Mouse (Mus musculus) frontal cortex, postnatal 36 days (tissue): ENCODE measurements around the gene Gm49387.

ENCODE experiments used
- DNase-seq, 2 experiments: peaks; one replicate each; pipeline ENCODE4 v3.0.0; 2022; ENCODE audit warnings: low spot score in 2 of 2

Gm49387 gene

GRCm38 (mm10) chr14:31525040-31525810 lies 115.5 kb downstream of the Gm49387 start:
- DNase-seq: no peak

GRCm38 (mm10) chr14:31521318-31521717 lies 119.4 kb downstream of the Gm49387 start:
- peak in 1 of 2 experiments; percentile 6 for DNase-seq

- DNase-seq: no peak
Observed at GRCm38 (mm10) chr14:31519165-31519564, 121.5 kb downstream of the Gm49387 start.

- DNase-seq: no peak
Observed at GRCm38 (mm10) chr14:31515895-31516294, 124.8 kb downstream of the Gm49387 start.

- no peak for DNase-seq
Observed at GRCm38 (mm10) chr14:31510322-31510721, 130.4 kb downstream of the Gm49387 start.

GRCm38 (mm10) chr14:31509911-31510310 lies 130.8 kb downstream of the Gm49387 start:
- no peak for DNase-seq

- DNase-seq: no peak
Observed at GRCm38 (mm10) chr14:31506456-31506855, 134.2 kb downstream of the Gm49387 start.

- DNase-seq: no peak
Observed at GRCm38 (mm10) chr14:31503406-31503805, 137.3 kb downstream of the Gm49387 start.
